Mouse (Mus musculus) heart, adult 8-10 months (tissue): ENCODE measurements at regions not wholly inside any gene's neighbourhood (a gene's known extent, or its start where the extent isn't known, plus 50 kb on each side); places are given as distances from the start of the nearest gene placed in this dataset.

ENCODE experiments used
- DNase-seq: peaks from one replicate; pipeline ENCODE4 v3.0.0; 2022; ENCODE audit warnings: low spot score

GRCm38 (mm10) chr4:8956312-8957022 is 717.6 kb upstream of the Car8 start:
- DNase-seq, result no peak

GRCm38 (mm10) chr4:8955306-8955705 is 716.5 kb upstream of the Car8 start:
- DNase-seq, result no peak

GRCm38 (mm10) chr4:8954356-8954914 is 715.6 kb upstream of the Car8 start:
- DNase-seq, result peak; percentile 86

- no peak for DNase-seq
Observed at GRCm38 (mm10) chr4:8953181-8953580, 714.3 kb upstream of the Car8 start.

- DNase-seq, result no peak
Observed at GRCm38 (mm10) chr4:8949951-8950350, 711.1 kb upstream of the Car8 start.

- DNase-seq, result no peak
Observed at GRCm38 (mm10) chr4:8949537-8949936, 710.7 kb upstream of the Car8 start.

GRCm38 (mm10) chr4:8945116-8945515 is 706.3 kb upstream of the Car8 start:
- DNase-seq, result no peak

- no peak for DNase-seq
Observed at GRCm38 (mm10) chr4:8943080-8943479, 704.2 kb upstream of the Car8 start.

- DNase-seq, result peak; percentile 57
Observed at GRCm38 (mm10) chr4:8938948-8939411, 700.1 kb upstream of the Car8 start.

GRCm38 (mm10) chr4:8935899-8936298 is 697.1 kb upstream of the Car8 start:
- no peak for DNase-seq

GRCm38 (mm10) chr4:8934541-8934940 is 695.7 kb upstream of the Car8 start:
- DNase-seq, result no peak

GRCm38 (mm10) chr4:8929346-8929745 is 690.5 kb upstream of the Car8 start:
- DNase-seq, result no peak

- DNase-seq, result no peak
Observed at GRCm38 (mm10) chr4:8928551-8929305, 689.9 kb upstream of the Car8 start.

- DNase-seq, result no peak
Observed at GRCm38 (mm10) chr4:8927276-8927906, 688.5 kb upstream of the Car8 start.

- no peak for DNase-seq
Observed at GRCm38 (mm10) chr4:8926642-8927275, 687.9 kb upstream of the Car8 start.

GRCm38 (mm10) chr4:8922695-8923363 is 684.0 kb upstream of the Car8 start:
- no peak for DNase-seq

GRCm38 (mm10) chr4:8921477-8922385 is 682.9 kb upstream of the Car8 start:
- DNase-seq, result no peak

- DNase-seq, result no peak
Observed at GRCm38 (mm10) chr4:8920306-8920705, 681.5 kb upstream of the Car8 start.

- DNase-seq, result no peak
Observed at GRCm38 (mm10) chr4:8919366-8919984, 680.6 kb upstream of the Car8 start.
